Mouse (Mus musculus) bone marrow, adult 2 months (tissue): ENCODE data around the gene Med9. TPM values are rescaled to one million over a fixed set of nuclear protein-coding genes. Genes with fewer than 3 reads are reported as not detected.

ENCODE experiments used
- H3K27ac ChIP-seq: fragments of 200-500 bp; 2 replicates; pipeline ENCODE4 v1.5.1; 2012; ENCODE audit warnings: low read depth, mild to moderate bottlenecking, control low read depth, inconsistent platforms, low read length; ENCODE audit not compliant: control insufficient read depth, poor library complexity, insufficient read depth
- H3K4me1 ChIP-seq: fragments of 200-500 bp; 2 replicates; pipeline ENCODE4 v1.6.1; 2011; ENCODE audit warnings: low read length; ENCODE audit not compliant: control insufficient read depth, insufficient read depth
- H3K4me3 ChIP-seq: fragments of 200-500 bp; replicated peaks from 2 replicates; pipeline ENCODE3; 2011; ENCODE audit warnings: mild to moderate bottlenecking, low read depth, low read length, control low read depth; ENCODE audit not compliant: control insufficient read depth
- CTCF ChIP-seq: fragments of 200-500 bp; IDR thresholded peaks from 2 replicates; pipeline ENCODE4 v1.5.1; 2011; ENCODE audit warnings: low read length, control low read depth; ENCODE audit not compliant: control insufficient read depth, insufficient read depth
- POLR2A ChIP-seq: fragments of 200-500 bp; IDR thresholded peaks from 2 replicates; pipeline ENCODE4 v1.6.1; 2011; ENCODE audit warnings: low read depth, mild to moderate bottlenecking, control low read depth, low read length, borderline replicate concordance; ENCODE audit not compliant: control insufficient read depth
- WGBS: fragments of 180-500 bp; shearing (Covaris S2); methylation state at CpG from one replicate; pipeline ENCODE4 v1.1.7; 2018; 5-methylcytosine and 5-hydroxymethylcytosine counted together
- polyA plus RNA-seq: library from polyadenylated mRNA; stranded (reverse); fragments of >200 nt; gene quantifications from 2 replicates; pipeline ENCODE4 v1.2.4, GENCODE M21; 2011; ENCODE audit warnings: low replicate concordance; ENCODE audit not compliant: missing spikeins, insufficient read depth, insufficient read length

Gene Med9
- polyA plus RNA-seq, 1 experiment, result 10.2 TPM

DNA sequence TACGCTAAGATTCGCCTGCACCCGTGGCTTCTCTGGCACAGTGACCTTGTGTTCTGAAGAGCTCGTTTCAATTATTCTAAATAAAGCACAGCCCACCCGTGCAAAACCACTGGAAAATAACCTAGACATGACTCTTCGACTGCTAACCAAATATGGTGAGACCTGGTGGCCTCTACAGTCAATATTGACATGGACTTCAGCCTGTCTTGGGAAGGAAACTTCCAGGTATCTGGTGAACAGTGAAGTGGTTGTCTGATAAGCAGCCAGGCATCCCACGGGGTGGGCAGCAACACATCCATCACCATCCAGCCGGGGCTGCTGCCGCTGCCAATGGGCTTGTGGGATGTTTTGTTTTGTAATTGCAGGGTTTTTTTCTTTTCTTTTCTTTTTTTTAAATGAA is 46.3 kb downstream of the Med9 start:
- H3K4me3 ChIP-seq, result no peak overlapping the region
- no peak overlapping the region for H3K27ac ChIP-seq
- TF ChIP-seq CTCF (no peak), POLR2A (no peak)
- H3K4me1 ChIP-seq, result no peaks in the 10 kb centered on the region
- 74% methylated on average over 9 of the region's 9 CpGs for WGBS

DNA sequence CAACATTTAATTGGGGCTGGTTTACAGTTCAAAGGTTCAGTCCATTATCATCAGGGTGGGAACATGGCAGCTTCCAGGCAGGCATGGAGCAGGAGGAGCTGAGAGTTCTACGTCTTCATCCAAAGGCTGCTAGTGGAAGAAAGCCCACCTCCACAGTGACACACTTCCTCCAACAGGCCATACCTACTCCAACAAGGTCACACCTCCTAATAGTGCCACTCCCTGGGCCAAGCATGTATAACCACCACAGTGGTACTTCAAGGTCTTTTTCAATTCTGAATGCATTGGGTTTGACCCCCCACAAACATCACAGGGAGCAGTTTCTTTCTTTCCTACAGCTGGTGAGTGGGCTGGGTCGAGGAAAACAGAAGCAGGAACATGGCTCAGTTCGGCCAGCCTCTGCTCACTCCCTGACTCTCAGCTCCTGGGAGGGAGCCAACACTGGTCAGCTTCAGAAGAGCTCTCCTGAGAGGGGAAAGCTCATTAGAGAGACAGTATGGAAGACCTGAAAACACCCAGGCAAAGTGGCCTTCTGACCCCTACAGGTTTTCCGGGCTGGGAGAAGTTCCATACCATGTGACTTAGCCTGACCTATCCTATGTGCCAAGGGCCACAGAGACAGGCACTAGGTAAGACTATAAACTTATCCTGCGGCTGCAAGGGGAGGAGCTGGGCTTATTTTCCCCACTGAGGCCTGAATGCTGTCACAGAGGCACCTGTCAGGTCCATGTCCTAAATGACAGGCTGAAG is 53.4 kb downstream of the Med9 start:
- no peaks in the 10 kb centered on the region for H3K4me1 ChIP-seq
- H3K27ac ChIP-seq, result no peak overlapping the region
- no peak overlapping the region for H3K4me3 ChIP-seq
- TF ChIP-seq POLR2A, result no peak
- WGBS, result 76% methylated on average over 5 of the region's 5 CpGs

DNA sequence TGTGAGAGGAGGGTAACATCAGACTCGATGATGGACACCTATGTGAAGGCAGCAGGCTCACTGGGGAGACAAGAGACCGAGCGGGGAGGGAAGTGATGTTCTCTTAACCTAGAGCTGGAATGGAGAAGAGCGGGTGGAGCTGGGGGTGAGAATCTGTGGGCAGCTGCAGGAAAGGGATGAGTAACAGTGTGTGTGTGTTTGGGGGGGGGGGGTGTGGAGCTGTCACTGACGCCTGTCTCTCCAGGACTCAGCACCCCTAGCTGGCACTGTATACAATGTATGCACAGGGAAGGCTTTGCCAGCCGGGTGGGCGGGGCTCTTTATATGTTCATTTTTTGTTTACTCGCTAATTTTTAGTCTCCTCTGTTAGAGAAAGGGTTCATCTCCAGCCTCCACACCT is 55.8 kb downstream of the Med9 start:
- WGBS, result 84% methylated on average over 8 of the region's 8 CpGs
- Histone ChIP-seq H3K27ac (no peak overlapping the region; the same call in 1 of the 2 replicates), H3K4me3 (no peak overlapping the region), H3K4me1 (no peaks in the 10 kb centered on the region)
- TF ChIP-seq CTCF (no peak), POLR2A (no peak)

DNA sequence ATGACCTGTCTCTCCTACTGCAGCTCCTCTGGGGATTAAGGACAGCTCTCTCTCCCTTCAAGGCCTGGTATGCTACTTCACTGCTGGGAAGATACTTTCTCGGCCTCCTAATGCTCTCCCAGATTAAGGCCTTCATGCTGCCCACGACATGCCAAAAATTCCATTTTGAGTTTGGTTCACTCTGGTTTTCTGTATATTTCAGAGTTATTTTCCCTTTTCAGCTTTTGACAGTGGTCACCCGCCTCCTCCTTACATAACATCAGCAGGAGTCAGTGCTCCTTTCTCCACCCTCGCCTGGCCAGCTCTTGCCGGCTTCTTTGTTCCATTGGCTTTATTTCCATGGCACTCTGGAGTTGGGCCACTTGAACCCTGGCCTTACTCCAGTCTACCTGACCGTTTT is 56.7 kb downstream of the Med9 start:
- Histone ChIP-seq H3K4me3 (no peak overlapping the region), H3K27ac (no peak overlapping the region), H3K4me1 (no peaks in the 10 kb centered on the region)
- WGBS, result 80% methylated on average over 6 of the region's 6 CpGs
- TF ChIP-seq CTCF (no peak), POLR2A (no peak)

DNA sequence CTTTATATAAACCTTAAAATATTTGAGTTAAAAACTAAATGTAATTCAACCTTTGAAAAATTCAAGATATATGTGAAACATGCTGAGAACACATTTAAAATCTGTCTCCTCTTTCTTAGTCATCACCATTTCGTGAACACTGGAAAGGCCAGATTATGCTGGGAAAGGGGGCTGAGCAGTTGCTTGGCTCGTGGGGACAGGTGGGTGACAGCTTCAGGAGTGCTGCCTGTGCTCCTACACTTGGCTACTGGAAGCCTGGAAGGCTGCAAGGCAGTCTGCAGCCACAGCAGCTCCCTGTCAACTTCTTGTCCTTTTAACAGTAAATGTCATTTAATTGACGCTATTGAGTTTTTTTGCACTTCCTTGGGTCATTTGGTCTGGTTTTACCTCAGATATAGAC is 57.9 kb downstream of the Med9 start:
- Histone ChIP-seq H3K27ac (no peak overlapping the region), H3K4me3 (no peak overlapping the region), H3K4me1 (no peaks in the 10 kb centered on the region)
- 74% methylated on average over 3 of the region's 3 CpGs for WGBS
- TF ChIP-seq CTCF (no peak), POLR2A (no peak)

DNA sequence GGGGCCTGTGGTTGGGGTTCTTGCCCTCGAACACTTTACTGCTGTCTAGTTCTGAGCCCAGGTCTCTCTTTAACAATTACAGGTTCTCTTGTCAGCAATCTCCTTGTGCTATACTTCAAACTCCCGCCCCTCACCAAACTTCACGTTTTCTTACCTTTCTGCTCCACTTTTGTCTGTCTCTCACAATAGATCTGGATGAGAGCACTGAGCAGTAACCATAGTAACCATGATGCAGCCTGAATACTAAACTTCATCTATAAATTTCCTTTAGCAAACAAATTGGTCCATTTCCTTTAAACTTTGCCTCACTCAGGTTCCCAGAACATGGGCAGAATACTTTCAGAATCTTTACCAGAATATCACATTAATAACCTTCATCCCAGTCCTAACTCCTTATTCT is 61.4 kb downstream of the Med9 start:
- Histone ChIP-seq H3K4me3 (no peak overlapping the region), H3K27ac (no peak overlapping the region), H3K4me1 (no peaks in the 10 kb centered on the region)
- 86% methylated on average over 3 of the region's 3 CpGs for WGBS
- TF ChIP-seq CTCF (no peak), POLR2A (no peak)

DNA sequence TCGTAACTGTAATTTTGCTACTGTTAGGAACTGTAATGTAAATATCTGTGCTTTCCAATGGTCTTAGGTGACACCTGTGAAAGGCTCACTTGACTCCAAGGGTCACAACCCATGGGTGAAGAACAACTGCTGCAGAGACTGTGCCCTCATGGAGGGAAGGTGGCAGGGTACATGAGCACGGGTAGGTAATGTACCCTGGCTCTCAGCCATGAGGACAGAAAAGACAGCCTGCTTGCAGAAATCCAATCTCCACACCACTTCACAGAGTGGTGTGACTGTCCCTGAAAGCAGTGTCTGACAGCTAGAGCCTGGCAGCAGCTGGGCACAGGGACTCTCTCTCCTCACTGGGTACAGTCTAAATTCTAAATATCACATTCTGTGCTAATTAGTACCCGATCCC is 63.5 kb downstream of the Med9 start:
- no peak overlapping the region for H3K4me3 ChIP-seq
- TF ChIP-seq CTCF (no peak), POLR2A (no peak)
- WGBS, result 86% methylated on average over 3 of the region's 3 CpGs
- H3K27ac ChIP-seq, result no peak overlapping the region
- H3K4me1 ChIP-seq, result no peaks in the 10 kb centered on the region

Other genes with a start within 250 kb of the Med9 start
- not detected in 2 replicates for gene Pld6, start 160.6 kb upstream of the Med9 start, polyA plus RNA-seq
- 10.0 and 20.5 TPM in 2 replicates for gene Flcn, start 138.2 kb upstream of the Med9 start, polyA plus RNA-seq
- gene Nt5m, start 108.8 kb upstream of the Med9 start, polyA plus RNA-seq, result 6.2 and 8.2 TPM in 2 replicates
- gene Cops3, start 108.4 kb upstream of the Med9 start, polyA plus RNA-seq, result 21.8 and 79.9 TPM in 2 replicates
- gene Rasd1, start 16.7 kb downstream of the Med9 start, polyA plus RNA-seq, result 2.5 TPM in 1 of 2 replicates, not detected in the other
- 3.7 TPM in 1 of 2 replicates, not detected in the other for gene Pemt, start 98.3 kb downstream of the Med9 start, polyA plus RNA-seq
- 21.7 and 26.8 TPM in 2 replicates for gene Rai1, start 156.8 kb downstream of the Med9 start, polyA plus RNA-seq